Mouse (Mus musculus) CH12.LX (cell line): ENCODE results near the gene Grhl1. TPM values are rescaled to one million over a fixed set of nuclear protein-coding genes. Genes with fewer than 3 reads are reported as not detected.

Source experiments
- DNase-seq: peaks from one replicate; pipeline ENCODE4 v3.0.0-alpha.2; 2013; ENCODE audit errors: extremely low read depth
- H3K27ac ChIP-seq: 2 replicates; pipeline ENCODE4 v1.5.1; 2012; ENCODE audit warnings: low read depth, mild to moderate bottlenecking, control low read depth, moderate library complexity; ENCODE audit not compliant: insufficient read depth
- H3K27me3 ChIP-seq: replicated peaks from 2 replicates; pipeline ENCODE3; 2012; ENCODE audit warnings: inconsistent platforms
- H3K36me3 ChIP-seq, 2 experiments: replicated peaks in 1 of 2; 2 replicates each; pipeline versions ENCODE3 to v1.6.1; 2012; ENCODE audit warnings: inconsistent platforms in 1 of 2, low read length in 1 of 2, mild to moderate bottlenecking in 1 of 2, mixed read lengths in 1 of 2, moderate library complexity in 1 of 2; ENCODE audit not compliant: control insufficient read depth in 1 of 2, insufficient read depth in 1 of 2
- H3K4me1 ChIP-seq, 2 experiments: 2 replicates each; pipeline ENCODE4 v1.6.1; 2012; ENCODE audit warnings: inconsistent platforms in 1 of 2, moderate library complexity in 1 of 2; ENCODE audit not compliant: insufficient read depth in 2 of 2, control insufficient read depth in 1 of 2
- H3K4me2 ChIP-seq: 2 replicates; pipeline ENCODE4 v1.6.1; 2012; ENCODE audit warnings: low read depth, mild to moderate bottlenecking, control low read depth; ENCODE audit not compliant: poor library complexity, insufficient read depth, severe bottlenecking
- H3K4me3 ChIP-seq, 3 experiments: fragments of 150-350 bp in 1 of 3; sonication (generic) in 1 of 3; replicated peaks in 1 of 3; 2 replicates each; pipeline versions ENCODE3 to v1.5.1; 2011 to 2012; ENCODE audit warnings: low read depth in 2 of 3, low read length in 2 of 3, mild to moderate bottlenecking in 2 of 3, moderate library complexity in 2 of 3, control low read depth in 1 of 3, improper control_type of control experiment in 1 of 3, inconsistent platforms in 1 of 3, mixed read lengths in 1 of 3; ENCODE audit not compliant: poor library complexity in 1 of 3
- H3K79me2 ChIP-seq: replicated peaks from 2 replicates; pipeline ENCODE4 v1.6.1; 2012; ENCODE audit warnings: mild to moderate bottlenecking, moderate library complexity; ENCODE audit not compliant: control insufficient read depth, poor library complexity, insufficient read depth, severe bottlenecking; ENCODE audit errors: extremely low read depth
- H3K9ac ChIP-seq: 2 replicates; pipeline ENCODE4 v1.6.1; 2012; ENCODE audit warnings: low read depth, mild to moderate bottlenecking, control low read depth, moderate library complexity; ENCODE audit not compliant: insufficient read depth
- H3K9me3 ChIP-seq: replicated peaks from 2 replicates; pipeline ENCODE3; 2012; ENCODE audit warnings: low read length, inconsistent platforms, mixed read lengths
- BHLHE40 ChIP-seq: IDR thresholded peaks from 2 replicates; pipeline ENCODE4 v1.6.1; 2011; ENCODE audit warnings: mild to moderate bottlenecking, low read depth, low read length, improper control_type of control experiment
- CHD2 ChIP-seq: IDR thresholded peaks from 2 replicates; pipeline ENCODE4 v1.6.1; 2011; ENCODE audit warnings: low read length, improper control_type of control experiment
- E2F4 ChIP-seq: IDR thresholded peaks from 2 replicates; pipeline ENCODE4 v1.6.1; 2011; ENCODE audit warnings: low read depth, low read length, improper control_type of control experiment; ENCODE audit not compliant: insufficient replicate concordance
- ELF1 ChIP-seq: IDR thresholded peaks from 2 replicates; pipeline ENCODE4 v1.6.1; 2014; ENCODE audit warnings: low read depth, mild to moderate bottlenecking, inconsistent platforms, low read length, improper control_type of control experiment
- EP300 ChIP-seq: IDR thresholded peaks from 2 replicates; pipeline ENCODE4 v1.6.1; 2011; ENCODE audit warnings: low read length, improper control_type of control experiment
- ETS1 ChIP-seq: conservative IDR thresholded peaks from 2 replicates; pipeline ENCODE4 v1.6.1; 2012; ENCODE audit warnings: low read depth, mild to moderate bottlenecking, inconsistent platforms, low read length, improper control_type of control experiment, moderate library complexity
- HCFC1 ChIP-seq: IDR thresholded peaks from 2 replicates; pipeline ENCODE4 v1.6.1; 2012; ENCODE audit warnings: low read depth, mild to moderate bottlenecking, inconsistent platforms, low read length, improper control_type of control experiment
- IRF4 ChIP-seq: IDR thresholded peaks from 2 replicates; pipeline ENCODE4 v1.6.1; 2014; ENCODE audit warnings: low read depth, mild to moderate bottlenecking, inconsistent platforms, low read length, improper control_type of control experiment
- JUN ChIP-seq: IDR thresholded peaks from 2 replicates; pipeline ENCODE4 v1.6.1; 2011; ENCODE audit warnings: low read depth, mild to moderate bottlenecking, low read length, improper control_type of control experiment, moderate library complexity; ENCODE audit not compliant: insufficient read depth
- JUND ChIP-seq: conservative IDR thresholded peaks from 2 replicates; pipeline ENCODE4 v1.6.1; 2011; ENCODE audit warnings: low read depth, low read length, improper control_type of control experiment
- MAFK ChIP-seq: IDR thresholded peaks from 2 replicates; pipeline ENCODE4 v1.6.1; 2011; ENCODE audit warnings: low read length, improper control_type of control experiment; ENCODE audit not compliant: insufficient replicate concordance
- MAX ChIP-seq: IDR thresholded peaks from 2 replicates; pipeline ENCODE4 v1.6.1; 2011; ENCODE audit warnings: low read length, improper control_type of control experiment
- MXI1 ChIP-seq: IDR thresholded peaks from 2 replicates; pipeline ENCODE4 v1.6.1; 2011; ENCODE audit warnings: mild to moderate bottlenecking, low read depth, low read length, improper control_type of control experiment
- NELFE ChIP-seq: IDR thresholded peaks from 2 replicates; pipeline ENCODE4 v1.6.1; 2011; ENCODE audit warnings: low read depth, low read length, improper control_type of control experiment
- NRF1 ChIP-seq: IDR thresholded peaks from 2 replicates; pipeline ENCODE4 v1.6.1; 2014; ENCODE audit warnings: low read depth, mild to moderate bottlenecking, inconsistent platforms, low read length, improper control_type of control experiment, moderate library complexity
- POLR2A ChIP-seq: IDR thresholded peaks from 2 replicates; pipeline ENCODE4 v1.6.1; 2011; ENCODE audit warnings: low read depth, mild to moderate bottlenecking, improper control_type of control experiment, low read length
- POLR2AphosphoS2 ChIP-seq: IDR thresholded peaks from 2 replicates; pipeline ENCODE4 v1.6.1; 2011; ENCODE audit warnings: low read depth, low read length, improper control_type of control experiment
- RAD21 ChIP-seq: IDR thresholded peaks from 2 replicates; pipeline ENCODE4 v1.6.1; 2011; ENCODE audit warnings: low read depth, mild to moderate bottlenecking, low read length, improper control_type of control experiment, moderate library complexity
- RCOR1 ChIP-seq: conservative IDR thresholded peaks from 2 replicates; pipeline ENCODE4 v1.6.1; 2012; ENCODE audit warnings: low read depth, mild to moderate bottlenecking, inconsistent platforms, low read length, improper control_type of control experiment
- SIN3A ChIP-seq: IDR thresholded peaks from 2 replicates; pipeline ENCODE4 v1.6.1; 2012; ENCODE audit warnings: low read length, improper control_type of control experiment, inconsistent platforms
- TCF12 ChIP-seq: IDR thresholded peaks from 2 replicates; pipeline ENCODE4 v1.6.1; 2014; ENCODE audit warnings: low read depth, mild to moderate bottlenecking, inconsistent platforms, low read length, improper control_type of control experiment
- UBTF ChIP-seq: IDR thresholded peaks from 2 replicates; pipeline ENCODE4 v1.6.1; 2012; ENCODE audit warnings: low read depth, mild to moderate bottlenecking, inconsistent platforms, low read length, improper control_type of control experiment, moderate library complexity
- USF2 ChIP-seq: conservative IDR thresholded peaks from 2 replicates; pipeline ENCODE4 v1.6.1; 2011; ENCODE audit warnings: low read depth, low read length, improper control_type of control experiment
- ZNF384 ChIP-seq: IDR thresholded peaks from 2 replicates; pipeline ENCODE4 v1.6.1; 2012; ENCODE audit warnings: low read depth, low read length, improper control_type of control experiment, inconsistent platforms
- dilution Hi-C: fragments of 300-500 bp; cut with MboI; formaldehyde crosslinking; loops from 2 replicates; pipeline ENCODE4 v1.14.3; 2020; ENCODE audit warnings: low sequenced_read_pairs; ENCODE audit not compliant: extremely low pct_unique_long_range_greater_than_20kb, extremely low pct_ligation_motif_present
- in situ Hi-C: fragments of 300-500 bp; cut with MboI; formaldehyde crosslinking; loops from 3 replicates; pipeline ENCODE4 v1.14.3; 2019; ENCODE audit warnings: low sequenced_read_pairs, low pct_ligation_motif_present, low pct_unique_long_range_greater_than_20kb, mixed read lengths
- polyA plus RNA-seq: library from polyadenylated mRNA; unstranded; fragments of >175 nt; gene quantifications from 2 replicates; pipeline ENCODE4 v1.2.1, GENCODE M21; 2012; ENCODE audit warnings: low read depth; ENCODE audit not compliant: insufficient read length
- total RNA-seq, 2 experiments: library from RNA; depleted of rRNA; stranded (reverse); fragments of 300-350 nt in 1 of 2; fragments of >200 nt in 1 of 2; gene quantifications; 2 replicates each; pipeline ENCODE4 v1.2.3; 2012 to 2014

Grhl1 gene
- total and polyA plus RNA-seq, 3 experiments: 0.54 to 1.3 (median 0.66) TPM

GRCm38 (mm10) chr12:24541426-24542154 is 30.5 kb upstream of the Grhl1 start:
- in situ Hi-C loops (no loop called here), dilution Hi-C loops (no loop called here)
- DNase-seq: no peak
- H3K79me2 ChIP-seq: no peaks in the 10 kb centered on the region
- no peak overlapping the region for H3K4me2 ChIP-seq
- no peaks in the 10 kb centered on the region for H3K4me1 ChIP-seq
- no peak overlapping the region for H3K9ac ChIP-seq
- no peaks in the 10 kb centered on the region for H3K9me3 ChIP-seq
- no peaks in the 10 kb centered on the region for H3K27me3 ChIP-seq
- TF ChIP-seq IRF4 (no peak), MXI1 (no peak), POLR2AphosphoS2 (no peak), JUND (no peak), BHLHE40 (no peak), ETS1 (no peak), HCFC1 (no peak), SIN3A (no peak), RAD21 (no peak), JUN (no peak), EP300 (no peak), E2F4 (no peak), MAFK (no peak), MAX (no peak), RCOR1 (no peak)
- H3K36me3 ChIP-seq: peaks cover 13 to 69% of the 10 kb centered on the region in 2 experiments
- H3K27ac ChIP-seq: no peak overlapping the region
- no peak overlapping the region for H3K4me3 ChIP-seq

GRCm38 (mm10) chr12:24547686-24548085 is 24.4 kb upstream of the Grhl1 start:
- no peaks in the 10 kb centered on the region for H3K9me3 ChIP-seq
- dilution Hi-C loops (no loop called here), in situ Hi-C loops (no loop called here)
- H3K79me2 ChIP-seq: no peaks in the 10 kb centered on the region
- no peak overlapping the region for H3K27ac ChIP-seq
- H3K4me2 ChIP-seq: no peak overlapping the region
- peak; percentile 2 for DNase-seq
- no peaks in the 10 kb centered on the region for H3K27me3 ChIP-seq
- H3K4me3 ChIP-seq: no peak overlapping the region
- peaks cover 26 to 82% of the 10 kb centered on the region in 2 experiments for H3K36me3 ChIP-seq
- peaks cover 0 to 4% of the 10 kb centered on the region in 2 experiments; a peak in 2 of 4 replicates for H3K4me1 ChIP-seq
- H3K9ac ChIP-seq: no peak overlapping the region
- TF ChIP-seq TCF12 (no peak), CHD2 (no peak), UBTF (no peak), POLR2A (no peak), ZNF384 (no peak), E2F4 (no peak), NRF1 (no peak), NELFE (no peak), USF2 (no peak), MAFK (no peak), ELF1 (no peak), ETS1 (no peak)
